Mouse (Mus musculus): ENCODE data around the gene Nme7.

Nme7 gene

DNA sequence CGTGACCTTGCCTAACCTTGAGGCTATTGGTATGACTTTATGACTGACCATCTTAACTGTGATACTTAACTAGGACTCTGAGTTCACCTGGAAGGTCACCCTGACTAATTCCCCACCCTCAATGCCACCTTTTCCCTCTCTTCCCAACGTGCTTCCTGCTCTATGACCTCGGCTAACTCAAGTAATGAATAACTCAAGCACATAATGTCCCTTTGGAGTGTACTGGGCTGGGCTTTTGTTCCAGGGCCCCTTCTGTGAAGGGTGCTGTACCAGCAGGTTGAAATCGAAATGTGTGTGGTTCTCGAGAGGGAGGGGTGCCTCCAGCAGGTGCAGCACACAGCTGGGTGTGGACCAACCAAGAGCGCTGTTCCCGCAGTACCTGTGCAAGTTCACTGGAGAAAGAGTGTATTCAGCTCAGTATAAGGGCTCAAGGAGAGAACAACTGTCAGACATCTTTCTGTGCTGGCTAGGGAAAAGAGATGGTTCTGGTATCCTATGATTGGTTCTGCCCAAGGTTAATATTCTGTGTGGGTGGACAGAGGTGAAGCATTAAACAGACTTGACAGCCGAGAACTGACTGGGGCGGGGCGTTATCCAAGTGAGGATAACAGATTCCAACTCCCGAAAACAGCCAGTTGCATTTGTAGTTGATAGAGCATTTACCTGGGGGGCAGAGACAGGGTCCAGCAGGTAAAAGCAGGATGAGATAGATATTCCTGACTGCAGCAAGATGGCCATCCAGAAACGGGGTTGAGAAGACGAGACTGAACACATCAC is 157.2 kb downstream of the Nme7 start:
- DNase-seq (ENCODE audit: low spot score) = no peak

DNA sequence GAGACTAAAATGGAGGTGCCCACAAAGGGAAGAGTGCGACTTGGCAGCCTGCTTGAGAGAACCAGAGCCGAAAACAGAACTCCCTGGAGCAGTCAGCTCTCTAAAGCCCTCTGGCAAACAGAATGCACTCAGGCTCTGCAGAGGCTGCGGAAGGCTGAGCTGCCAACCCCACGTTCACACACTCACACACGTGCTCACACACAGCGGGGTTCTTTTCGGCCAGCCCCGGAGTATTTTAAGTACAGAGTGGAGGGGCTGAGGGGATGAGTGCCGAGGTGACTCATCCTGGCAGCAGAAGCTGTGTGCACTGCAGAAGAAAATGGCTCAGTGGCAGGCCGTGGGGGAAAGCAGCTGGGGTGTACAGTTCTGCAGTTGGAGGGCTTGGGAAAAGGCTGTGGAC is 157.8 kb downstream of the Nme7 start:
- no peak for DNase-seq (ENCODE audit: low spot score)

DNA sequence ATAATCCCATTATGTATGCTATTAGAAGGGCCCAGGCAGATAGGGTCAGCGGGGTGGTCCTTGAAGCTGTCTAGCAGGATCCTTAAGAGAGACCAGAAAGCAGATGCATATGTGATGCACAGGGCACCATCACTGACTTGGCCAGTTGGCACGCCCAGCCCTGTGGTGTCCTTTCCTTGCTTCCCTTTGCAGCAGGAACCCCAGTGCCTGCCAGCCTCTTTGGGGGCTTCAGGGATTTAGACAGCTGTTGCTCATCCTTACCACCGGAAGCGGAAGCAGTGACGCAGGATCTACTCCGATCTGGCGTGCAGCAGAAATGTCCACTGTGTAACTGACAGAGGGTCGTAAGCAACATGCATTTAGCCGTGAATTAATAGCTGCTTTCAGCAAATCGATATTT is 163.5 kb downstream of the Nme7 start:
- DNase-seq (ENCODE audit: low spot score) = no peak

DNA sequence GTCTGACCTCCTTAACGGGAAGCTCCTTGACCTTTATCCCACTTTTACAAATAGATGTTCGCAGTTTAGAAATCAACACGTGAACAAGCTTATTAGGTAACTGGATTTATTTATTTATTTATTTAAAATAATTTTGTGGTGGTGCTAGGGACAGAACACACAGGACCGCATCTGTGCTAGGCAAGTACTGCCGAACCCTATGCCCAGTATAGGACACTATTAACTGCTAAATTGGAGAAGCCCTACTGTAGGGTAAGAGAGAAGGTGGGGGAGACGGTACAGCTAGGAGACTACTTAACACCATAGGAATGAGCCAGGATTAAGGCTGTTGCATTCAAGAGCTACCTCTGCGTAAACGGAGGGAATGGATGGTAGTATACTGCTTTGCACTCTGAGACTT is 164.4 kb downstream of the Nme7 start:
- no peak for DNase-seq (ENCODE audit: low spot score)

DNA sequence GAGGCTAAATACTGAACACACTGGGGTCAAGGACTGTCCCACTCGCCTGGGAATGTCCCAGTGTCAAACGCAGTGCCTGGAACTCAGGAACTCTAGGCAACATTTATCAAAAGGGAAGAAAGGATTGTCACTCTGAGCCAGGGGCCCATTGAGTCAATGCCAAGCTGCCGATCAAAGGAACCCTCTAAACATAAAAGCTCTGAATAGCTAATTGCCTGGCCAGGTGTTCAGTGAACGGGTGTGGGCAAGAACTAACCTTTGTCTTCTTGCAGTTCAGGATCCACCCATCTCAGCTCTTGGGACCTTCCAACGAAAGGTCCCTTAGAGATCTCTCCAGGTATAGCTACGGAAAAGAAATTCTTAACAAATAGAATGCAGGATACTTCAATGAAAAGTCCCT is 167.1 kb downstream of the Nme7 start:
- DNase-seq (ENCODE audit: low spot score) = no peak

DNA sequence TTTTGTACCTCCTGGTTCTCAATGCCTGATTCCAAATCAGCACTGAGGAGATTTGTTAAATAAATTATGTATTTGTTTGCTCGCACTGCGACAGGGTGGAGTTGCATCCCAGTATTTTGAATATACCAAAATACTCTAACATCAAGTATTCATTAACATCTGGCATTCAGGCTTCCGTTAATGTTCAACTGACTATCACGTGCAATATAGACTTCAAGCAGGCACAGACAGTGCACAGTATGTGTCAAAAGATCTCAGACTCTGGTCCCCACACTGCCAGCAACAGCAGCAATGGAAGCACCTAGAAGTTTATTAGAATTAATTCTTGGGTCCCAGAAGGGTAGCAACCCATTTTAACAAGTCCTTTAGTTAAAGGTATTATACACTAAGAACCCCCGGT is 167.7 kb downstream of the Nme7 start:
- no peak for DNase-seq (ENCODE audit: low spot score)

DNA sequence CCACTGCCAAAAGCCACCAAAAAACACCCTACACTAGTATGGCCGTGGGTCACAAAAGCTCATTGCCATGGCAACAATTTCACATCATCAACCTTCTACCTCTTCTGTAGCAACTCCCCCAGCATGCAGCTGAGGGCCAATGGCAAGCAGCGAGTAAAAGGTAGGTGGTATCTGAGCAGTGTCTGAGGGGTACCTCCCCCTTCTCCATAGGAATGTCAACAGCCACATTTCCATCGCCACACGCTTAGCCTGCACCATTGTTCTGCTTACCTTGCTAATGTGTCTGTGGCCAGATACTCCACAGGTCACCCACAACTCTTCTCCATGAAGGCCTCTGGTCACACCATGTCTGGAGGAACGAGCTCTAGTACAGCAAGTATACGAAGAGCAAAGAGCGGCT is 169.5 kb downstream of the Nme7 start:
- DNase-seq (ENCODE audit: low spot score) = no peak

DNA sequence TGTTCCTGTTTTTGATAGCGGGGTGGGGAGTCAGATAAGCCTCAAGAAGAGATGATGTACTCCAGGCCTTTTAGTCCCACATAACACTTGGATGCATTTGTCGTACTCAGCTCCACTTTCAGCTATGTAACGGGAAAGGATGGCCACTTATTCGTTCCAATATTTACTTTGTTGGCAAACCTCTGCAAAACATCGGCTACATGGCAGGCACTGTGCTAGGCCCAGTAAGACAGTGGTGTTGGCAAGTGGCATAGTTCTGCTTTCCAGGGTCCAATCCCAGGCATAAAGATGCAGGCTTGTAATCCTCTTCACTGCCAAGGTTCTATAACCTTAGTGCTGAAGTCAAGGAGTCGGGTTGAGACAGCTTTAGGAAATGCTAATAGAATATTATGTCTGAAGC is 170.4 kb downstream of the Nme7 start:
- DNase-seq (ENCODE audit: low spot score) = no peak

DNA sequence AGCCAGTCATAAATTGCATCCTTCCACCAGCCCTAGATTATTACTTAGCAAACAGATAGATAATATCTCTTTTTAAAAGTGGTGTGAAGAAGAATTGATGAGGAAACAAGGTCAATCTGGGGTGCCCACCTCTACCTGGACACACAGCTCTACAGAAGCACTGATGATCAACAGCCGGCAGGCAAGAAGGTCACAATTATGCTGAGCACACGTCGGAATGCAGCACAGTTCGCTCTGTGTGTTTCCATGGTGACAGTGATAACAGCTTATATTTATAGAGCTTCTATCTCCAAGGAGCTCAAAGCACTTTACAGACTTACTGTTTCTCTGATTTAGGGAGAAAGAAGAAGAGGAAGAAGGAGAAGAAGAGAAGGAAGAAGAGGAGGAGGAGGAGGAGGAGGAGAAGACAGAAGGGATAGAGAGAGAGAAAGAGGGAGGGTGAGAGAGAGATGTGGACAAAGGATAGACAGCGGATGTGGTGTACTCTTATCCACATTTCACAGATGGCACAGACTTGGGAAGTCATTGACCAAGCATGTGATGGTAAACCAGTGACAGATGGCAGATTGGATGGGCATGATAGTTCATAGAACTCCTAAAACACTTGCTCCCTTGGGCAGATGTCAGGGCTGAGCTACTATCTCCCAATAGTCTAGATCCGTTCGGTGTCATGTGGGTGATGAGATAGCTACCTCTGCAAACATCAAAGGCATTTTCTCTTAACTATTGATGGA is 171.0 kb downstream of the Nme7 start:
- DNase-seq (ENCODE audit: low spot score) = no peak

DNA sequence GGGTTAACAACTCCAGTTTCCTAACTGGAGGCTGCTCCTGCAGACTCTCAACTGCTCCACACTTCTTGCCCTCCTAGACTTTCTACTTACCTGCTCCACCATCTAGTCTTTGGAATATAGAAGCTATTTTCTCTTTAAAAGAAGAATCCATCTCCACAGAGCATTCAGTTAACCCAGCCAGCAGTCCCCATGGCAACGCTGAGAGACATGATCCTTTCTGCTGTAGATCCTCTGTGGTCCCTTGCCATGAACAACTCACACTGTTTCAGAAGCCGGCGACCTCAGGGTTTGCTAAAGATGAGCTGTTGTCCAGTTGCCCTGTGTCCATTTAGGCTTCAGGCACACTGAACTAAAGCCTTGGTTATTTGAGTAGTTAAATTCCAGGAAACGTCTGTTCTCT is 172.0 kb downstream of the Nme7 start:
- DNase-seq (ENCODE audit: low spot score) = no peak

DNA sequence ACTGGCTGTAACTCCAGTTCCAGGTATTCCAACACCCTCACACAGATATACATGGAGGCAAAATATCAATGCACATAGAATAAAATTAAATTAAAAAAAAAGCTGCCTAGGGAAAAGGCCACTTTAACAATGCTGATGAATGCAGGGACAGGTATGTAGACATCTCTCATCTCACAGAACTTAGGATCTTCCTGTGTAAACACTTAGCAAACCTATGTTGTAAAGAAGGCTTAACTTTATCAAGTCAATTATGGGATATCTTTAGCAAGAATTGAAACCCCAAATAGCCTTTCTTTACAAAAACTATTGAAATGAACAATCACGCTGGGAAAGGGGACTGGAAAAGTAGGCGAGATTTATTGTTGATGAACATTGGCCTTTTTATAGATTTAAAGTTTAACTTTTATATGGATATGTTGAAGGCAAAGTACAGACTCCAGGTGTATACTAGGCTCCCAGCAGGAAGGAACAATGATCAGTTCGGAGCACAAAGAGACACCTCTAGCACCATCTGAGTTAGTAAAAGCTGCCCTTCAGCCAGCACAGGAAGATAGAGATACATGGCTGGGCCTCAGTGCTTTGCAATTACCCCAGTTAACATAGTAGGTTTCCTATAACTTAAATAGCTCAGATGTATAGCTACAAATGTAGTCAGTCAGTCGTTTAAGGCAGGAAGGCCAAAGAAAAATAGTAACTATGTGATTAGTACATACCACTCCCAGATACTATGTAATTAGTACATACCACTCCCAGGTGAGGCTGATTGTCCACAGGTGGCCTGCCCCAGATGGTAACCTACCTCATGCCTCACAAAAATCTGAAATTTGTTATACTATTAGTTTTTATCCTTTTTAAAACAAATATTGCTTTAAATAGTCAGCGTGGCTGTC is 177.1 kb downstream of the Nme7 start:
- DNase-seq (ENCODE audit: low spot score) = no peak

DNA sequence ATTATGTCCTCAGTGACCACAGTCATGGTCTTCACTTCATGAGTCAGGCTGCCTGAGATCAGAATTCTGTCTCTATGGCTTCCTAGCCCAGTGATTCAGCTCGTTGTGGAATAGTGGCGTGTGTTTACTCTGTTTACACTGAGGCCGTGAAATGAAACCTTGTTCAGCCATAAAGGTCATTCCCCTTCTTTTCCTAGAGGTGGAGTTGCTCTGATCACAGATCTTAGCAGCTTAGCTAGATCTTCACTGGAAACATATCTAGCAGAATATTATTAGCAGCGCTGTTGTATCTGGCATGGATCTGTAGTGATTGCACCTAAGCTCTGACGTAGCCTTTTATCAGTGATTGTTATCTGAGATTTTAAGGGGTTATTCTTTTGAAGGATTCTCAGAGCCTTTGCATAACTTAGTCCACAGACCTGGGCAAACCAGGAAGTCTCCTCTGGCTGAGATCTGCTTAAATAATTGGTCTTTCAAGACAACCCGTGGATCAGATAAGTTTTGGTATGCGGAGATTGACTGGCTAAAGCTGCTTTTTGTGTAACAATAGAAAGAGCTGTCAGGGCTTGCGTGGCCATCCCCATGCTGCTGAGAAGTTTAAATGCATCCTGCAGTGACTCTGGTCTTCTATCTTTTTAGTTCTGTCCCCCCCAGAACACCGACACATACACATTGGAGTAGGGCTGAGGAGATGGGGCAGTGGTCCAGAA is 177.9 kb downstream of the Nme7 start:
- DNase-seq (ENCODE audit: low spot score) = no peak

DNA sequence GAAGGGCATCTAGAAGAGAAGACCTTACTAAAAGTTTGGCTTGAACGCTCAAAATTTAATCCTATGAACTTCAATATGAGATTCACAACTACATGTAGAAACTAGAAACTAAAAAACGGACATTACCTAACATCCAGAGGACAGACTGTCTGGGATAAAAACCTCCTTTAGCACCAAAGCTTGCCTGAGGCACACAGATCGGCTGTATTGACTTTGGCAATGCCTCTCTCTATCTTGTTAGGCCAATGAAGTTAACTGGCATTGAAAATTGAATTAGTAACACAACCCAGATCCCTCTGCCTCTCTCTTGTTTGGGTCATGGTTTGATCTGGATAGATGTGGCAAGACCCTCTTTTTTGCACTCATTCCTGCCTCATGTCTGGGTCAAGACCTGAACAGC is 178.9 kb downstream of the Nme7 start:
- DNase-seq (ENCODE audit: low spot score) = no peak

DNA sequence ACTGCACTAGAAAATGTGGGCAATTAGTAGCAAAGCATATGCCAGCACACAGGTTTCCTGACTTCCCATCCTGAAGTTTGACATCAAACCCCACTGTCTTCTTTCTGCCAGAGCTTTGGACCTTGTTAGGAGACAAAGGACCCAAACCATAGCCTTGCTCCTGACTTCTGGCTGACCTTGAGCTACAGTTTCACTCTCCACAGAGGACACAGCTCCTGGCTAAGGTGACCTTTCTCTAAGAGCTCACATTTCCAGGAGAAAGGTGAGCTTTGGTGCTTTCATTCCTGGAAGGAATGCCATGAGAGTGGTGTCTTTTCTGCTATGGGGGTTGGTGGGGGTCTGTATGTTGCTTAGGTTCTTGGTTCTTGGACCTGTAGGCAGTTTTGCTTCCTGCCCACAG is 179.8 kb downstream of the Nme7 start:
- DNase-seq (ENCODE audit: low spot score) = no peak
